Mouse (Mus musculus) C2C12 (cell line): ENCODE results near the gene Tesk1.

Experiments used
- CEBPB ChIP-seq: IDR thresholded peaks from one replicate; pipeline ENCODE4 v1.6.1; 2011; ENCODE audit warnings: low read depth, mild to moderate bottlenecking, control low read depth, moderate library complexity
- CTCF ChIP-seq: IDR thresholded peaks from one replicate; pipeline ENCODE4 v1.5.1; 2011; ENCODE audit not compliant: control insufficient read depth, insufficient read depth, insufficient read length
- FOSL1 ChIP-seq: IDR thresholded peaks from one replicate; pipeline ENCODE4 v1.8.0; 2011; ENCODE audit warnings: mild to moderate bottlenecking, low read length; ENCODE audit not compliant: poor library complexity, insufficient read depth, severe bottlenecking
- MAX ChIP-seq: IDR thresholded peaks from one replicate; pipeline ENCODE4 v1.6.1; 2011; ENCODE audit warnings: mild to moderate bottlenecking, control low read depth
- MYOD1 ChIP-seq: IDR thresholded peaks from one replicate; pipeline ENCODE4 v1.6.1; 2011; ENCODE audit warnings: low read depth; ENCODE audit not compliant: control insufficient read depth, insufficient read length
- MYOG ChIP-seq: IDR thresholded peaks from one replicate; pipeline ENCODE4 v1.6.1; 2011; ENCODE audit not compliant: control insufficient read depth, insufficient read length; ENCODE audit errors: extremely low read depth
- USF1 ChIP-seq: IDR thresholded peaks from one replicate; pipeline ENCODE4 v1.6.1; 2011; ENCODE audit warnings: low read depth, mild to moderate bottlenecking, control low read depth, moderate library complexity

GRCm38 (mm10) chr4:43477857-43478533, 36.3 kb downstream of the Tesk1 start:
- TF ChIP-seq CTCF = no peak
- TF ChIP-seq CEBPB = no peak
- TF ChIP-seq MYOG = no peak
- no peak for TF ChIP-seq MAX
- no peak for TF ChIP-seq USF1
- no peak for TF ChIP-seq MYOD1
- TF ChIP-seq FOSL1 = no peak
